Mouse (Mus musculus): ENCODE results near the gene Sirt7. TPM values are rescaled to one million over a fixed set of nuclear protein-coding genes. Genes with fewer than 3 reads are reported as not detected.
A peak's percentile ranks its signal among the peaks of the same experiment; 100 is the strongest.

Gene Sirt7
- polyA plus RNA-seq, 1 experiment from 2014 or later = 36.6 TPM

DNA sequence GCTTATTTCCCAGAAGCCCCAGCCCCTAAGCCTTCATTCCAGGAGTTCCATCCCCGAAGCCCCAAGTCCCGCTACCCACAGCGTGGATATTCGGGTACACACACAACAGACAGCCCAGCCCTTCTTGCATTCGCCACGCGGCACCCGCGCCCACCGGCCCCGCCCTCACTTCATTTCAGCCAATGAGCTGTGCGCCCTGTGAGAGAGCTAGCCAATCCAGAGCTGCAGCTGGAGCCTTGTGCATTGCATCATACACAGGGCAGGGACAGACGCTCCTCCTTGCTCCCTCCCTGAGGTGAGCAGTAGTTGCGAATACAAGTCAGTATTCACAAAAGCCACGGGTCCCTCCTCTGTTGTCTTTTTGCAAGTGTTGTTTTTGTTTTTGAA lies 18.6 kb upstream of the Sirt7 start, which contains the start of gene Pycr1:
Gene Pycr1 (minus strand): TSS at position 169 of the 387 bp plus-strand sequence.
- Histone ChIP-seq H3K4me3 (replicated peaks; ENCODE audit: low read length) (peak within 1 kb of the TSS; percentile 60), H3K36me3 (ENCODE audit: control insufficient read depth, insufficient read depth, low read length) (no peaks in the 10 kb centered on the region), H3K9ac (ENCODE audit: low read length) (peak within 1 kb of the TSS; percentile 77), H3K9me3 (replicated peaks; ENCODE audit: control insufficient read depth, low read length) (no peaks in the 10 kb centered on the region), H3K27ac (ENCODE audit: low read length) (peak within 1 kb of the TSS; percentile 47; the same call in 1 of the 2 replicates), H3K4me1 (ENCODE audit: control insufficient read depth, insufficient read depth, low read length) (peaks cover 12% of the 10 kb centered on the region), H3K4me2 (ENCODE audit: low read depth, low read length) (peak within 1 kb of the TSS; percentile 92), H3K27me3 (ENCODE audit: control insufficient read depth, insufficient read depth, low read length) (no peaks in the 10 kb centered on the region; the same call in 1 of the 2 replicates)
- peak; percentile 100 for ATAC-seq (ENCODE audit: insufficient read depth, low FRiP score)
- WGBS = under 1% methylated on average over 15 of the region's 15 CpGs

DNA sequence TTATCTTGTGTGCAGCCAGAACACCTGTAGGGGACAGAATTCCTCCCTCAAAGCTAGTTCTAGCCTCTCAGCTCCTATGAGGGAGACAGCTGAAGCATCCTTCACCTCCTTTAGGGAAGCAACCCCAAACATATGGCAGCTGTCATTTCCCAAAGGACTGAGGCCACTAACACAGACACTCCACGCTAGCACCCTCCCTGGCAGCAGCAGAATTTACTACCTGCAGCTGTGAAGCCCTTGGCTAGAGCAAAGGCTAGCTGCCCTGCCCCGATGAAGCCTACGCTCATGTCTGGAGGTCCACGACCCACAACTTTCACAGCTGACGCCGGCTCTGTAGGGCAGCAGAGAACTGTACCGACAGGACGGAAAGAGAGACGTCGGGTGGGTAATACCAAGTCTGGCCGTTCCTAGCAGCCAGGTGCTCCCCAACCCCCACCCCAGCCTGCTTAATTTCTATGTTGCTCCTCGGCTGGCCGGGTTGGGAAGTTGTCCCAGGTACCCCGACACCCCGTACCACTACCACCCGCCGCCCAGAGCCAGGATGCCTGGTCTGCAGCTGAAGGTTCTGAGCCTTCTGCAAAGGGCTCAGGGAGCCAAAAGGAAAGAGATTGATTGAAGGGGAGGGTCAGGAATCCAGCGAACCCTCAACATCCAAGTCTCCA lies 18.0 kb upstream of the Sirt7 start:
- Histone ChIP-seq H3K9me3 (replicated peaks; ENCODE audit: control insufficient read depth, low read length) (no peaks in the 10 kb centered on the region), H3K27ac (ENCODE audit: low read length) (peak overlapping the region; percentile 47; the same call in 1 of the 2 replicates), H3K9ac (ENCODE audit: low read length) (peak overlapping the region; percentile 77), H3K27me3 (ENCODE audit: control insufficient read depth, insufficient read depth, low read length) (no peaks in the 10 kb centered on the region; the same call in 1 of the 2 replicates), H3K4me3 (replicated peaks; ENCODE audit: low read length) (peak overlapping the region; percentile 60), H3K36me3 (ENCODE audit: control insufficient read depth, insufficient read depth, low read length) (no peaks in the 10 kb centered on the region), H3K4me1 (ENCODE audit: control insufficient read depth, insufficient read depth, low read length) (peaks cover 12% of the 10 kb centered on the region), H3K4me2 (ENCODE audit: low read depth, low read length) (peak overlapping the region; percentile 92)
- 2% methylated on average over 18 of the region's 18 CpGs for WGBS
- ATAC-seq (ENCODE audit: insufficient read depth, low FRiP score) = peak; percentile 53

DNA sequence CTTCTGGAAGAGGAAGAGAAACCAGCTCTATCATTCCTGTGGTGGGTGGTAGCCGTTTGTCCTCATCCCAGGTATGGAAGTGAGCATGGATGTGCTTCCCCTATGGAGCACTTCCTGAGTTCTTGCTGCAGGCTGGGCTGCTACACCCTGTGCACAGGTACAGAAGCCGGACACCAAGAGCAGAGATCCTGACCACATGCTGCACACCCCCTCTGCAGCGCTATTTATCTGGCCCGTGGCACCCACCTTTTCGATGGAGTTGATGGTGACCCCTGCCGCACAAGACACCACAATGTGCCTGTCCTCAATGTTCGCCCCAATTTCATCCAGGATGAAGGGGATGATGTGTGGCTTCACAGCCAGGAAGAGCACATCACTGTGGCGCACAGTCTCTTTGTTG lies 16.8 kb upstream of the Sirt7 start:
- peaks cover 12% of the 10 kb centered on the region for H3K4me1 ChIP-seq (ENCODE audit: control insufficient read depth, insufficient read depth, low read length)
- 79% methylated on average over 8 of the region's 8 CpGs for WGBS
- no peak overlapping the region for H3K4me3 ChIP-seq (replicated peaks; ENCODE audit: low read length)
- H3K4me2 ChIP-seq (ENCODE audit: low read depth, low read length) = no peak overlapping the region
- no peak overlapping the region for H3K27ac ChIP-seq (ENCODE audit: low read length)
- no peak for ATAC-seq (ENCODE audit: insufficient read depth, low FRiP score)
- no peaks in the 10 kb centered on the region; the same call in 1 of the 2 replicates for H3K27me3 ChIP-seq (ENCODE audit: control insufficient read depth, insufficient read depth, low read length)
- peak overlapping the region; percentile 77; the same call in 1 of the 2 replicates for H3K9ac ChIP-seq (ENCODE audit: low read length)
- H3K9me3 ChIP-seq (replicated peaks; ENCODE audit: control insufficient read depth, low read length) = no peaks in the 10 kb centered on the region
- H3K36me3 ChIP-seq (ENCODE audit: control insufficient read depth, insufficient read depth, low read length) = no peaks in the 10 kb centered on the region

DNA sequence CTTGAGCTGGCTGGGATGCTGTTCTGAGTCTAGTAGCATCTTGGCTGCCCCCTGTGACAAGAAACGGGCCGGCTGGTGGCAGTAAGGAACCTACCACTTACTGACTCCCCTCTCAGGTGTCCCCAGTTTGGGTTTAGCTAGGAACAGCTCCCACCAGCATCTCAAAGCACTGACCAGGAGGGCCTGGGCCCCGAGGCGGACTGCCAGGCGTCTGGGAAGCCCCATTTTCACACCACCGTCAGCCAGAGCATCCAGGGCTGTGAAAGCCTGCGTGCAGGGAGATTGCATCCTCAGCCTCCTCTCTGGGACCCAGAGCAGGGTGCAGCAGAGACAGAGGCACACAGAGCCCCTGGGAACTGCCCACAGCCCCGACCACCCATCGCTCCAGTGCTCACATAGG lies 16.2 kb upstream of the Sirt7 start:
- 63% methylated on average over 9 of the region's 9 CpGs for WGBS
- H3K4me1 ChIP-seq (ENCODE audit: control insufficient read depth, insufficient read depth, low read length) = peaks cover 12% of the 10 kb centered on the region

DNA sequence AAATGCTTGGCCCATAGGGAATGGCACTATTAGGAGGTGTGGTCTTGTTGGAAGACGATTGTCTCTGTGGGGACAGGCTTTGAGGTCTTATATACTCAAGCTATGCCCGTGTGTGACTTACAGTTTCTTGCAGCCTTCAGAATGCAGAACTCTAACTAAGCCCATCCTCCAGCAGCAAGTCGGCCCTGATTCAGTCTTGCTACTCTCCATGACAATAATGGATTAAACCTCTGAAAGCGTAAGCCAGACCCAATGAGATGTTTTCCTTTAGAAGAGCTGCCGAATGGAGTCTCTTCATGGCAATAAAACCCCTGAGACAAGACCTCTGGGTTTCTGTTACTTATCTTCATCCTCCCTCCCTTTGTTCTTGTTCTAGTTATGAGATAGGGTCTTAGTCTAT lies 9.8 kb upstream of the Sirt7 start:
- Histone ChIP-seq H3K9me3 (replicated peaks; ENCODE audit: control insufficient read depth, low read length) (no peaks in the 10 kb centered on the region), H3K4me3 (replicated peaks; ENCODE audit: low read length) (no peak overlapping the region), H3K4me1 (ENCODE audit: control insufficient read depth, insufficient read depth, low read length) (peaks cover 31% of the 10 kb centered on the region), H3K4me2 (ENCODE audit: low read depth, low read length) (no peak overlapping the region), H3K36me3 (ENCODE audit: control insufficient read depth, insufficient read depth, low read length) (no peaks in the 10 kb centered on the region), H3K27me3 (ENCODE audit: control insufficient read depth, insufficient read depth, low read length) (no peaks in the 10 kb centered on the region), H3K9ac (ENCODE audit: low read length) (no peak overlapping the region), H3K27ac (ENCODE audit: low read length) (no peak overlapping the region)
- no peak for ATAC-seq (ENCODE audit: insufficient read depth, low FRiP score)
- WGBS = 84% methylated on average over 5 of the region's 5 CpGs

More for the DNA sequence above, 16.2 kb upstream of the Sirt7 start:
- no peak overlapping the region for H3K27ac ChIP-seq (ENCODE audit: low read length)
- 0 out of 2 replicates have a peak overlapping the region, but pooled peaks have one; percentile 29 for H3K9ac ChIP-seq (ENCODE audit: low read length)
- no peaks in the 10 kb centered on the region for H3K36me3 ChIP-seq (ENCODE audit: control insufficient read depth, insufficient read depth, low read length)
- H3K4me3 ChIP-seq (replicated peaks; ENCODE audit: low read length) = no peak overlapping the region
- ATAC-seq (ENCODE audit: insufficient read depth, low FRiP score) = no peak
- no peak overlapping the region for H3K4me2 ChIP-seq (ENCODE audit: low read depth, low read length)
- no peaks in the 10 kb centered on the region; the same call in 1 of the 2 replicates for H3K27me3 ChIP-seq (ENCODE audit: control insufficient read depth, insufficient read depth, low read length)
- H3K9me3 ChIP-seq (replicated peaks; ENCODE audit: control insufficient read depth, low read length) = no peaks in the 10 kb centered on the region

DNA sequence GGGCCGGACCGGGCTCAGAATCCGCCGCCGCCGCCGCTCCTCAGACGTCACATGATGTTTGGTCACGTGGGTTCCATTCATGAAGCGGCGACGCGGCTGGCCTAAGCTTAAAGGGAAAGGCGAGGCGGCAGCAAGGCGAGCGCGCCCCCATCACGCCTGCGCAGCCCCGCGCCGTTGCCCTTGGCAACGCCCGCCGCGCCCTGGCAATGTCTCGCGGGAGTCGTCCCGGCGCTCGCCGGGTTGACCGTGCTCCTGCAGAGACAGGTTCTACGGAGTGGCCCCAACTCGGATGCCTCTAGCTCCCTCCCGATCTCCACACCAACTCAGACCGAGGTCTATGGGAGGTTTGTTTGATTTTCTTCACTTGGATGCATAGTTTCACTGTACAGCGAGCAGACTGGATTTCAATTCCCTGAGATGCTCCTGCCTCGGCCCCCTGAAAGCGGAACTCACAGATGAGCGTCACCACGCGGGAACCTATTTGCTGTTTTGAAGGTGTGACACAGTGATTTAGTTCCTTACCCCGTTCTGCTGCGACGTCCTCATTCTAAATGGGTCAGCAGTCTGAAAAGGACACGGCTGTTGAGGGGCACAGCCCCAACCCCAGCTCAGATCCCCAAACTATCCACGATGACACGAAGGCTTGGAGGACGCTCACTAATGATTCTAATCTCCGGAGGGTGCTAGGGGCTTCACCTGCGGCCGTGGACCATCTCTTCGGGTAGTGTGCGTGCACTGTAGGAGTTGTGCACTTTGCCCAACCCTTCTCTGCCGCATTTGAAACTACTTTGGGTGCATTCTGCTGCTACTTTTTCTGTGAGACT lies 8.7 kb upstream of the Sirt7 start, which contains the start of gene Mafg:
Gene Mafg (minus strand): TSS at position 81 of the 824 bp plus-strand sequence.
- peak within 1 kb of the TSS; percentile 91 for H3K4me3 ChIP-seq (replicated peaks; ENCODE audit: low read length)
- no peaks in the 10 kb centered on the region for H3K9me3 ChIP-seq (replicated peaks; ENCODE audit: control insufficient read depth, low read length)
- H3K27me3 ChIP-seq (ENCODE audit: control insufficient read depth, insufficient read depth, low read length) = no peaks in the 10 kb centered on the region
- peak within 1 kb of the TSS; percentile 99 for H3K9ac ChIP-seq (ENCODE audit: low read length)
- peak within 1 kb of the TSS; percentile 82 for H3K4me2 ChIP-seq (ENCODE audit: low read depth, low read length)
- WGBS = 10% methylated on average over 58 of the region's 58 CpGs
- peaks cover 39% of the 10 kb centered on the region for H3K4me1 ChIP-seq (ENCODE audit: control insufficient read depth, insufficient read depth, low read length)
- peak; percentile 90 for ATAC-seq (ENCODE audit: insufficient read depth, low FRiP score)
- peak within 1 kb of the TSS; percentile 96 for H3K27ac ChIP-seq (ENCODE audit: low read length)
- peaks cover 5% of the 10 kb centered on the region; the same call in 1 of the 2 replicates for H3K36me3 ChIP-seq (ENCODE audit: control insufficient read depth, insufficient read depth, low read length)

DNA sequence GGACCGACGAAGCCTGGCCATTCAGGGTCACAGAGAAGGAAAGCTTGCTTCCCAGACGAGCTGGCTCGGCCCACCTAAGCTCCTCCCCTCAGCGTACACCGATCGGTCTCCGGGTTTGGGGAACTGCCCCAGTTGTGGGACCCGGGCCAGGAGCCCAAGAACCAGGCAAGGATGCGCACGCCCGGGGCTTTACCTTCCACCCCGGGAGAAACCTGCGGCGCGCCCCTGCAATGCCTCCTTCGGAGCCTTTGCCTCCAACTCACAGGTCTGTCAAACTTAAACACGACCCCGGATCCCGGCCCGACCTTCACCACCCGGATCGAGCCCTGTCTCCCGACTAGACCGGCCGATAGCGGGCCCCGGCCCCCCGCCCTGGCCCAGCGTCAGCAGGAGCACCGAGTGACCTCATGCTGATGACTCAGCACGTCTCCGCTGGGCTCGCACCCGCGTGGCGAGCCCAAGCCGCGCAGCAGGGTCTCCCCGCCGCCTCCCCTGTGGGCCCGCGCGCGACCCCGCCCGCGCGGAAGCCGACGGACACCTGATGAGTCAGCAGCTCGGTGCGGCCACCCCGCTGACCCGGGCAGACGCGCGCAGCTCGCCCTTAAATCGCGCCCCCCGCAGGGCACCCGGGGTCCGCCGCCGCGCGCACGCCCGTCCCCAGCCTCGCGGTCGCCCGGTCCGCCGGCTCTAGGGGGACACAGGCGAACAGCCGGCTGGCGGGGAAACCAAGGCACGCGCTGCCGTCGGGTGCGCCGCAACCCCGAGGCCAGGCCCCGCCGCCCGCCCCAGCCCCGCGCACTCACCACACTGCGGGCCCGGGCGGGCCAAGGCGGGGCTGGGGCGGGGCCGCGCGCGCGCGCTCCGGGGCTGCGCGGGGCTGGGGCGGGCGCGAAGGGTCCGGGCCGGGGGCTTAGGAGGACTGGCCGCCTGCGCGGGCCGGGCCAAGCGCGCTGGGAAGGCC lies 7.8 kb upstream of the Sirt7 start:
- Histone ChIP-seq H3K27me3 (ENCODE audit: control insufficient read depth, insufficient read depth, low read length) (no peaks in the 10 kb centered on the region), H3K9me3 (replicated peaks; ENCODE audit: control insufficient read depth, low read length) (no peaks in the 10 kb centered on the region), H3K4me1 (ENCODE audit: control insufficient read depth, insufficient read depth, low read length) (peaks cover 39% of the 10 kb centered on the region), H3K27ac (ENCODE audit: low read length) (peak overlapping the region; percentile 96), H3K4me3 (replicated peaks; ENCODE audit: low read length) (peak overlapping the region; percentile 91), H3K36me3 (ENCODE audit: control insufficient read depth, insufficient read depth, low read length) (peaks cover 5% of the 10 kb centered on the region; the same call in 1 of the 2 replicates), H3K4me2 (ENCODE audit: low read depth, low read length) (peak overlapping the region; percentile 82), H3K9ac (ENCODE audit: low read length) (peak overlapping the region; percentile 99)
- ATAC-seq (ENCODE audit: insufficient read depth, low FRiP score) = peak; percentile 78
- WGBS = under 1% methylated on average over 104 of the region's 116 CpGs

DNA sequence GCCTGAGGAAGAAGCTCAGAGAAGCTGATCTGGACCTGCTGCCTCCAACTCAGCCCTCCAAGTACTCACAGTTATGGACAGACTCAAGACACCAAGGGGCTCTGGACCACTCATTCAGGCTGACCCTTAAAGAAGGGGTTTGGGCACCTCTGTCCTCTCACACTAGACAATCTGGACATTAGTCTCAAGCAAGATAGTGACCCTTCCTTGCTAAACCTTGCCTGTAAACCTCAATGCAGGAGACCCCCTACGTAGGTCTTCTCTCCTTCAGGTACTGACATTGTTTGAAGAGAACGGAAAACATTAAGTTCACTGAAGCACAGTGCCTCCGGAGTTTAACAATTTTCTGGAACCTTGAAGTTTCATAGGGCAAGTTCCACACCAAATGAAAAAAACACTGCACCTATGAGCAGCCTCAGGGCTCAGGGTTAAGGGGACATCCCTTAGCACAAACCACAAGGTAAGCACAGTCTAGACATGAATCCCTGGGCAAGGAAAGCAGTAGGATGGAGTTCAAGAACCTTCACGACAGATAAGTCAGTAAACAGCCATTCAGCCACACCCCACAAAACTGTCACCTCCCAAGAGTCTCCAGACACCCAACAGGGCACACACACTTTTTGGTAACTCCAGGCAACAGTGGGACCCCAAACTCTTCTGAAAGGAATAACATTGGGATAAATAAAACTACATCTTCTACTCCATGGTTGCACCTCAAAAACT lies 6.8 kb upstream of the Sirt7 start:
- Histone ChIP-seq H3K4me2 (ENCODE audit: low read depth, low read length) (peak overlapping the region; percentile 82), H3K27ac (ENCODE audit: low read length) (peak overlapping the region; percentile 96), H3K27me3 (ENCODE audit: control insufficient read depth, insufficient read depth, low read length) (no peaks in the 10 kb centered on the region), H3K36me3 (ENCODE audit: control insufficient read depth, insufficient read depth, low read length) (peaks cover 5% of the 10 kb centered on the region; the same call in 1 of the 2 replicates), H3K9ac (ENCODE audit: low read length) (peak overlapping the region; percentile 99), H3K4me1 (ENCODE audit: control insufficient read depth, insufficient read depth, low read length) (peaks cover 39% of the 10 kb centered on the region), H3K9me3 (replicated peaks; ENCODE audit: control insufficient read depth, low read length) (no peaks in the 10 kb centered on the region), H3K4me3 (replicated peaks; ENCODE audit: low read length) (peak overlapping the region; percentile 91)
- 38% methylated on average over 4 of the region's 4 CpGs for WGBS
- ATAC-seq (ENCODE audit: insufficient read depth, low FRiP score) = no peak
